Comparison of ENCODE assay signal across 13 mouse cellular contexts in genomic region chr7:118475008-118475705, GRCm38 (mm10). TPM values are rescaled to one million over a fixed set of nuclear protein-coding genes. Genes with fewer than 3 reads are reported as not detected.
DNase-seq lines count a peak whose midpoint lies in the region; ATAC-seq and TF ChIP-seq lines count a peak whose summit lies in the region.
"Had no signal": no experiment of that assay in that cellular context is flagged by ENCODE, and none has a peak within 500 bp of the region (broad histone marks: within the 10 kb centered on the region; RNA-seq: fewer than 3 reads in every experiment).

No protein-coding gene starts in this region.

- H3K4me2 ChIP-seq in stomach, embryonic 16.5 days (ENCODE audit: low read depth, low read length): no peak overlapping the region
- H3K4me2 ChIP-seq in stomach, postnatal 0 days (replicated peaks; ENCODE audit: low read depth): no peak overlapping the region
- no peak overlapping the region for H3K4me2 ChIP-seq in intestine, embryonic 16.5 days (ENCODE audit: low read depth, low read length)
- H3K4me2 ChIP-seq: limb, embryonic 12.5 days had no signal

- WGBS in stomach, embryonic 16.5 days: 82% methylated on average over 7 of the region's 7 CpGs
- WGBS in stomach, postnatal 0 days: 82% methylated on average over 7 of the region's 7 CpGs
- 85% methylated on average over 7 of the region's 7 CpGs for WGBS in intestine, embryonic 16.5 days

- DNase-seq in gastrocnemius, postnatal 14 days: peak; percentile 49
- DNase-seq in gastrocnemius, adult 18-20 months (ENCODE audit: low spot score): no peak
- DNase-seq in stomach, postnatal 0 days (ENCODE audit: low spot score): no peak
- DNase-seq in heart, postnatal 25 days (ENCODE audit: low spot score): peak; percentile 45
- no peak for DNase-seq in yolk sac, embryonic 10.5 days (ENCODE audit: low spot score)
- no peak for DNase-seq in right cerebral cortex, postnatal 25 days
- DNase-seq: thymus, adult 2 months had no signal

- intact Hi-C loops in gastrocnemius, postnatal 14 days (cut with DNase I; ENCODE audit: low total_unique reads): no loop called here
- intact Hi-C loops in heart, postnatal 25 days (cut with DNase I): no loop called here

- H3K4me1 ChIP-seq in stomach, embryonic 16.5 days (ENCODE audit: control insufficient read depth, insufficient read depth, low read length): peaks cover 7% of the 10 kb centered on the region; the same call in 1 of the 2 replicates
- H3K4me1 ChIP-seq in stomach, postnatal 0 days (replicated peaks; ENCODE audit: control insufficient read depth, insufficient read depth): peaks cover 2% of the 10 kb centered on the region
- peaks cover 16% of the 10 kb centered on the region for H3K4me1 ChIP-seq in intestine, embryonic 16.5 days (ENCODE audit: control insufficient read depth, insufficient read depth, low read length)

- H3K27me3 ChIP-seq in stomach, embryonic 16.5 days (ENCODE audit: control insufficient read depth, insufficient read depth, low read length): no peaks in the 10 kb centered on the region
- H3K27me3 ChIP-seq in stomach, postnatal 0 days (ENCODE audit: control insufficient read depth, insufficient read depth, low read length): no peaks in the 10 kb centered on the region
- no peaks in the 10 kb centered on the region for H3K27me3 ChIP-seq in intestine, embryonic 16.5 days (replicated peaks; ENCODE audit: control insufficient read depth, insufficient read depth, low read length)
- H3K27me3 ChIP-seq: limb, embryonic 12.5 days had no signal

- H3K4me3 ChIP-seq in stomach, embryonic 16.5 days (replicated peaks; ENCODE audit: low read length): no peak overlapping the region
- H3K4me3 ChIP-seq in stomach, postnatal 0 days (ENCODE audit: low read depth, low read length): no peak overlapping the region
- H3K4me3 ChIP-seq in intestine, embryonic 16.5 days (ENCODE audit: low read length): no peak overlapping the region
- H3K4me3 ChIP-seq: erythroblast, embryonic 14.5 days; limb, embryonic 12.5 days; megakaryocyte, embryonic 14.5 days had no signal

- no peak overlapping the region for H3K9ac ChIP-seq in stomach, embryonic 16.5 days (ENCODE audit: low read length)
- H3K9ac ChIP-seq in stomach, postnatal 0 days (ENCODE audit: low read length): no peak overlapping the region
- H3K9ac ChIP-seq in intestine, embryonic 16.5 days (ENCODE audit: low read depth, low read length): no peak overlapping the region
- H3K9ac ChIP-seq: limb, embryonic 12.5 days had no signal

- TF ChIP-seq EP300 in stomach, postnatal 0 days (optimal IDR thresholded peaks at IDR 0.05): no peak

- H3K36me3 ChIP-seq in stomach, embryonic 16.5 days (ENCODE audit: control insufficient read depth, insufficient read depth, low read length): no peaks in the 10 kb centered on the region
- H3K36me3 ChIP-seq in stomach, postnatal 0 days (ENCODE audit: control insufficient read depth, insufficient read depth, low read length): no peaks in the 10 kb centered on the region
- H3K36me3 ChIP-seq in intestine, embryonic 16.5 days (ENCODE audit: control insufficient read depth, insufficient read depth, low read length): no peaks in the 10 kb centered on the region
- H3K36me3 ChIP-seq: limb, embryonic 12.5 days had no signal

- no peak for TF ChIP-seq CTCF in stomach, postnatal 0 days (IDR thresholded peaks at IDR 0.05; ENCODE audit: low read depth)

- peak; percentile 39; the same call in 1 of the 2 replicates for ATAC-seq in stomach, embryonic 16.5 days (ENCODE audit: insufficient read depth, low FRiP score)
- ATAC-seq in stomach, postnatal 0 days (ENCODE audit: low FRiP score, low TSS enrichment): no peak
- no peak for ATAC-seq in intestine, embryonic 16.5 days

- no peak overlapping the region for H3K27ac ChIP-seq in stomach, embryonic 16.5 days (ENCODE audit: low read length)
- H3K27ac ChIP-seq in stomach, postnatal 0 days (replicated peaks): no peak overlapping the region
- no peak overlapping the region for H3K27ac ChIP-seq in intestine, embryonic 16.5 days (ENCODE audit: low read length)
- H3K27ac ChIP-seq: limb, embryonic 12.5 days had no signal

- H3K9me3 ChIP-seq in stomach, embryonic 16.5 days (replicated peaks; ENCODE audit: control insufficient read depth, low read length): no peaks in the 10 kb centered on the region
- no peaks in the 10 kb centered on the region for H3K9me3 ChIP-seq in stomach, postnatal 0 days (ENCODE audit: control insufficient read depth, low read length)
- no peaks in the 10 kb centered on the region for H3K9me3 ChIP-seq in intestine, embryonic 16.5 days (ENCODE audit: control insufficient read depth, low read length)

RNA-seq across cellular contexts. Expression of gene Itpripl2, which starts 16.6 kb away (rescaled TPM):
- total RNA-seq in gastrocnemius, postnatal 14 days (2021): 10 to 100 TPM; 17.3 to 18.7 TPM
- 1 to 10 TPM; 5.2 to 8.2 TPM for total RNA-seq in gastrocnemius, adult 18-20 months (2021)
- 5.0 and 5.4 TPM in 2 replicates for polyA plus RNA-seq in stomach, embryonic 16.5 days (2015; fragmentation: Nextera tagmentation; extraction: Ambion mirVana)
- polyA plus RNA-seq in stomach, postnatal 0 days (2015; fragmentation: Nextera tagmentation; extraction: Ambion mirVana): 6.1 and 6.7 TPM in 2 replicates
- total RNA-seq in heart, postnatal 25 days (2021): 10 to 100 TPM; 22.3 to 30.5 TPM
- 4.0 and 4.1 TPM in 2 replicates for polyA plus RNA-seq in intestine, embryonic 16.5 days (2015; fragmentation: Nextera tagmentation; extraction: Ambion mirVana)
- polyA plus RNA-seq: erythroblast, embryonic 14.5 days had no signal

RNA-seq across cellular contexts. Expression of gene Syt17, which starts 27.1 kb away (rescaled TPM):
- total RNA-seq in gastrocnemius, postnatal 14 days (2021): under 1 TPM; 0.88 to 0.89 TPM
- under 1 TPM; 0.25 to 0.52 TPM for total RNA-seq in gastrocnemius, adult 18-20 months (2021)
- 5.3 and 6.0 TPM in 2 replicates for polyA plus RNA-seq in stomach, embryonic 16.5 days (2015; fragmentation: Nextera tagmentation; extraction: Ambion mirVana)
- polyA plus RNA-seq in stomach, postnatal 0 days (2015; fragmentation: Nextera tagmentation; extraction: Ambion mirVana): 3.3 and 3.8 TPM in 2 replicates
- total RNA-seq in heart, postnatal 25 days (2021): 1 to 10 TPM; 1.3 to 1.7 TPM
- polyA plus RNA-seq in intestine, embryonic 16.5 days (2015; fragmentation: Nextera tagmentation; extraction: Ambion mirVana): 4.6 and 5.1 TPM in 2 replicates
- total RNA-seq: common myeloid progenitor, adult 5-6 weeks had no signal

RNA-seq across cellular contexts. Expression of gene Coq7, which starts 58.0 kb away (rescaled TPM):
- 10 to 100 TPM; 68.9 to 75.6 TPM for total RNA-seq in gastrocnemius, postnatal 14 days (2021)
- total RNA-seq in gastrocnemius, adult 18-20 months (2021): 10 to 100 TPM; 46.4 to 57.7 TPM
- polyA plus RNA-seq in stomach, embryonic 16.5 days (2015; fragmentation: Nextera tagmentation; extraction: Ambion mirVana): 88.7 and 90.9 TPM in 2 replicates
- 83.6 and 86.9 TPM in 2 replicates for polyA plus RNA-seq in stomach, postnatal 0 days (2015; fragmentation: Nextera tagmentation; extraction: Ambion mirVana)
- 100 to 1,000 TPM; 109 to 115 TPM for total RNA-seq in heart, postnatal 25 days (2021)
- 123 and 136 TPM in 2 replicates for polyA plus RNA-seq in intestine, embryonic 16.5 days (2015; fragmentation: Nextera tagmentation; extraction: Ambion mirVana)

Comparison
In these comparisons a context has a peak if more than half of its experiments do, and no peak if none do; other contexts are left out.
1. DNase-seq: peak in gastrocnemius, postnatal 14 days (single experiment) and heart, postnatal 25 days (single experiment); none in gastrocnemius, adult 18-20 months (single experiment), stomach, postnatal 0 days (single experiment), yolk sac, embryonic 10.5 days (single experiment) and right cerebral cortex, postnatal 25 days (single experiment).